Comparison of ENCODE assay signal across 8 mouse cellular contexts in genomic region chr6:53390413-53390812, GRCm38 (mm10).
DNase-seq lines count a peak whose midpoint lies in the region; ATAC-seq lines count a peak whose summit lies in the region.

No protein-coding gene starts in this region.

- no peak for ATAC-seq in hindbrain, embryonic 16.5 days

- no peak overlapping the region for H3K4me2 ChIP-seq in hindbrain, embryonic 16.5 days (ENCODE audit: low read length)

- H3K27me3 ChIP-seq in hindbrain, embryonic 16.5 days (replicated peaks; ENCODE audit: control insufficient read depth, insufficient read depth, low read length), result no peaks in the 10 kb centered on the region

- whole genome bisulfite sequencing in hindbrain, embryonic 16.5 days, result 41% methylated on average over 6 of the region's 6 CpGs

- H3K36me3 ChIP-seq in hindbrain, embryonic 16.5 days (ENCODE audit: control insufficient read depth, insufficient read depth, low read length), result no peaks in the 10 kb centered on the region

- peaks cover 14% of the 10 kb centered on the region for H3K4me1 ChIP-seq in hindbrain, embryonic 16.5 days (ENCODE audit: control insufficient read depth, insufficient read depth, low read depth, low read length)

- no peak overlapping the region for H3K27ac ChIP-seq in hindbrain, embryonic 16.5 days (ENCODE audit: low read depth, low read length)

- DNase-seq in left cerebral cortex, adult 18-20 months (ENCODE audit: low spot score in 2 of 2), result peak; percentile 27 to 29
- no peak for DNase-seq in left cerebral cortex, adult 8-10 months (ENCODE audit: low spot score in 2 of 2)
- peak; percentile 31 for DNase-seq in adrenal gland, postnatal 25 days
- DNase-seq in heart, adult 18-20 months, result peak; percentile 57 to 72
- DNase-seq in kidney, postnatal 10 days, result peak; percentile 67
- DNase-seq in lung, postnatal 4 days, result peak; percentile 31 to 35
- no peak for DNase-seq in cerebellum, adult 18-20 months

- no peak overlapping the region for H3K9ac ChIP-seq in hindbrain, embryonic 16.5 days (ENCODE audit: low read depth, low read length)

- H3K9me3 ChIP-seq in hindbrain, embryonic 16.5 days (ENCODE audit: control insufficient read depth, low read length), result no peaks in the 10 kb centered on the region

- H3K4me3 ChIP-seq in hindbrain, embryonic 16.5 days (ENCODE audit: low read length), result no peak overlapping the region

Comparison
In these comparisons a context has a peak if more than half of its experiments do, and no peak if none do; other contexts are left out.
1. DNase-seq: peak in left cerebral cortex, adult 18-20 months (2 of 2), adrenal gland, postnatal 25 days (single experiment), heart, adult 18-20 months (2 of 2), kidney, postnatal 10 days (single experiment) and lung, postnatal 4 days (2 of 2); none in left cerebral cortex, adult 8-10 months (0 of 2) and cerebellum, adult 18-20 months (0 of 2).